ENCODE assay signal across 9 mouse cellular contexts in the genomic region with DNA sequence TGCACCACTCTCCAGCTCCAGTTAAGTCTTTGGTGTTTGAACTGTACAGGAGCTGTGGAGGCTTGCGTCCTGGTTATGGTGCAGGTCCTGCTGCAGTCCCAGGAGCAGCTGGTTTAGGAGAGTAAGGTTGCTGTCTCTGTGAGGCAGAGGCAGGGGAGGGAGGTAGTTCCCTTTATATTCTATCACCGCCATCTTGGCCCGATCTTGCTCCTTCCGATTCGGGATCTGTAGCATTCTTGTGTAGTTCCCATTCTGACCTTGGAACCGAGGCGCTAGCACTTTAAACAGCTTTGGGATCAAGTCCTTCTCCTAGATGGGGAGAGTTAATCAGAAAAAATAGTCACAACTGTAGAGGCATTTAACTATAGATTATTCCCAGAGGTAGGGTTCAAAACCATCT. TPM values are rescaled to one million over a fixed set of nuclear protein-coding genes. Genes with fewer than 3 reads are reported as not detected.
A peak's percentile ranks its signal among the peaks of the same experiment; 100 is the strongest.
DNase-seq lines count a peak whose midpoint lies in the region; ATAC-seq and TF ChIP-seq lines count a peak whose summit lies in the region.
"Had no signal": no experiment of that assay in that cellular context is flagged by ENCODE, and none has a peak within 500 bp of the region (broad histone marks: within the 10 kb centered on the region; RNA-seq: fewer than 3 reads in every experiment).

No protein-coding gene starts in this region.

- peaks cover 14% of the 10 kb centered on the region for H3K79me2 ChIP-seq in CH12.LX (replicated peaks; ENCODE audit: control insufficient read depth, extremely low read depth, insufficient read depth, poor library complexity, severe bottlenecking)

- no peak for TF ChIP-seq RAD21 in CH12.LX (IDR thresholded peaks at IDR 0.05; ENCODE audit: low read depth, low read length)

- peaks cover 13 to 36% of the 10 kb centered on the region in 2 experiments for H3K36me3 ChIP-seq in CH12.LX (replicated peaks in 1 of 2; ENCODE audit: control insufficient read depth in 1 of 2, insufficient read depth in 1 of 2, low read length in 1 of 2)
- peaks cover 26% of the 10 kb centered on the region for H3K36me3 ChIP-seq in forebrain, embryonic 12.5 days (replicated peaks)
- peaks cover 10% of the 10 kb centered on the region for H3K36me3 ChIP-seq in liver, embryonic 14.5 days (replicated peaks; ENCODE audit: control insufficient read depth, insufficient read depth, low read depth)

- TF ChIP-seq POLR2A in CH12.LX (IDR thresholded peaks at IDR 0.05; ENCODE audit: low read depth, low read length): no peak; the same call in 1 of the 2 replicates

- WGBS in forebrain, embryonic 12.5 days: 79% methylated on average over 7 of the region's 7 CpGs
- 56% methylated on average over 7 of the region's 7 CpGs for WGBS in liver, embryonic 14.5 days (ENCODE audit: insufficient replicate concordance)

- peak overlapping the region; percentile 91 for H3K4me3 ChIP-seq in gastrocnemius, adult 2 months
- peak overlapping the region; percentile 78 to 91 (median 89) for H3K4me3 ChIP-seq in CH12.LX (replicated peaks in 1 of 3; ENCODE audit: low read depth in 2 of 3, low read length in 2 of 3, poor library complexity in 1 of 3)
- H3K4me3 ChIP-seq in forebrain, embryonic 12.5 days (replicated peaks): peak overlapping the region; percentile 74
- H3K4me3 ChIP-seq in liver, embryonic 14.5 days (ENCODE audit: insufficient read depth in 1 of 2, low read depth in 2 of 2, low read length in 2 of 2): peak overlapping the region; percentile 81 to 96

- H3K9me3 ChIP-seq in CH12.LX (replicated peaks; ENCODE audit: low read length): peaks cover 4% of the 10 kb centered on the region
- H3K9me3 ChIP-seq in forebrain, embryonic 12.5 days: no peaks in the 10 kb centered on the region
- no peaks in the 10 kb centered on the region for H3K9me3 ChIP-seq in liver, embryonic 14.5 days (ENCODE audit: control insufficient read depth, low read length)

- intact Hi-C loops in gastrocnemius, adult 2 months (cut with DNase I): loop anchor here (2.0 to 10.0 kb wide), 3 partner anchors 73 to 255 kb away; partner anchors contain the start of genes Dnhd1, Ilk, Rrp8 and Smpd1

- peaks cover 0 to 28% of the 10 kb centered on the region in 2 experiments; a peak in 3 of 4 replicates for H3K4me1 ChIP-seq in CH12.LX (ENCODE audit: control insufficient read depth in 1 of 2, insufficient read depth in 2 of 2)
- H3K4me1 ChIP-seq in forebrain, embryonic 12.5 days: peaks cover 13% of the 10 kb centered on the region
- H3K4me1 ChIP-seq in liver, embryonic 14.5 days (replicated peaks; ENCODE audit: control insufficient read depth in 2 of 2, insufficient read depth in 2 of 2, low read length in 1 of 2): peaks cover 4 to 18% of the 10 kb centered on the region in 2 experiments

- H3K4me2 ChIP-seq in CH12.LX (ENCODE audit: insufficient read depth, low read depth, poor library complexity, severe bottlenecking): peak overlapping the region; percentile 44
- peak overlapping the region; percentile 73 for H3K4me2 ChIP-seq in forebrain, embryonic 12.5 days
- peak overlapping the region; percentile 91 for H3K4me2 ChIP-seq in liver, embryonic 14.5 days (ENCODE audit: low read depth)

- TF ChIP-seq EP300 in CH12.LX (IDR thresholded peaks at IDR 0.05; ENCODE audit: low read length): no peak
- no peak for TF ChIP-seq EP300 in liver, embryonic 14.5 days (IDR thresholded peaks at IDR 0.05; ENCODE audit: low read depth)

- ATAC-seq in forebrain, embryonic 12.5 days (ENCODE audit: low FRiP score): no peak
- no peak for ATAC-seq in liver, embryonic 14.5 days (ENCODE audit: insufficient read depth)

- in situ Hi-C loops in CH12.LX (cut with MboI; ENCODE audit: low pct_ligation_motif_present, low pct_unique_long_range_greater_than_20kb, low sequenced_read_pairs): loop anchor here (5.0 to 10.0 kb wide), 2 partner anchors 68 to 165 kb away; partner anchors contain the start of genes Arfip2, Gm45799, Taf10 and Timm10b

- H3K27me3 ChIP-seq in CH12.LX (replicated peaks): no peaks in the 10 kb centered on the region
- H3K27me3 ChIP-seq in forebrain, embryonic 12.5 days: no peaks in the 10 kb centered on the region
- H3K27me3 ChIP-seq in liver, embryonic 14.5 days (ENCODE audit: control insufficient read depth, insufficient read depth, low read length): no peaks in the 10 kb centered on the region
- H3K27me3 ChIP-seq: Patski had no signal

- no peak for DNase-seq in gastrocnemius, adult 2 months
- no peak for DNase-seq in gastrocnemius, adult 18-20 months (ENCODE audit: low spot score)
- DNase-seq in CH12.LX (ENCODE audit: extremely low read depth): peak; percentile 56
- no peak for DNase-seq in liver, embryonic 14.5 days (ENCODE audit: low read depth in 3 of 3, low spot score in 3 of 3)
- DNase-seq in spleen, adult 18-20 months: no peak
- no peak for DNase-seq in urinary bladder, adult 18-20 months (ENCODE audit: low spot score in 2 of 2)
- DNase-seq in layer of hippocampus, adult 8-10 months (ENCODE audit: low spot score in 2 of 2): no peak

- peak overlapping the region; percentile 98 for H3K27ac ChIP-seq in gastrocnemius, adult 2 months
- H3K27ac ChIP-seq in CH12.LX (ENCODE audit: insufficient read depth, low read depth): no peak overlapping the region
- no peak overlapping the region for H3K27ac ChIP-seq in forebrain, embryonic 12.5 days
- no peak overlapping the region for H3K27ac ChIP-seq in liver, embryonic 14.5 days

- TF ChIP-seq CTCF in gastrocnemius, adult 2 months (IDR thresholded peaks at IDR 0.05): no peak
- no peak for TF ChIP-seq CTCF in CH12.LX (conservative IDR thresholded peaks at IDR 0.05 in 1 of 2, IDR thresholded peaks at IDR 0.05 in 1 of 2; ENCODE audit: low read depth in 2 of 2, low read length in 2 of 2)
- TF ChIP-seq CTCF in liver, embryonic 14.5 days (IDR thresholded peaks at IDR 0.05; ENCODE audit: low read depth): no peak

- dilution Hi-C loops in CH12.LX (cut with MboI; ENCODE audit: extremely low pct_ligation_motif_present, extremely low pct_unique_long_range_greater_than_20kb, low sequenced_read_pairs): no loop called here

- peak overlapping the region; percentile 83 for H3K9ac ChIP-seq in CH12.LX (ENCODE audit: insufficient read depth, low read depth)
- H3K9ac ChIP-seq in forebrain, embryonic 12.5 days: peak overlapping the region; percentile 93
- peak overlapping the region; percentile 98 for H3K9ac ChIP-seq in liver, embryonic 14.5 days (replicated peaks)

TF ChIP-seq in CH12.LX, 34 proteins besides CTCF, POLR2A, EP300 and RAD21:
- TF ChIP-seq SIN3A (IDR thresholded peaks at IDR 0.05; ENCODE audit: low read length): peak; percentile 45; the same call in 1 of the 2 replicates
- 0 out of 2 replicates have a peak, but pooled peaks have one; percentile 20 for TF ChIP-seq MXI1 (IDR thresholded peaks at IDR 0.05; ENCODE audit: low read depth, low read length)
- TF ChIP-seq RCOR1 (conservative IDR thresholded peaks at IDR 0.05; ENCODE audit: low read depth, low read length): no peak
- peak; percentile 29; the same call in 1 of the 2 replicates for TF ChIP-seq CHD1 (IDR thresholded peaks at IDR 0.05; ENCODE audit: low read depth, low read length)
- no peak for TF ChIP-seq CHD2 (IDR thresholded peaks at IDR 0.05; ENCODE audit: low read length)

RNA-seq across cellular contexts. Expression of gene Mrpl17, which starts 1.1 kb away (rescaled TPM):
- 100 to 1,000 TPM; 108 to 112 TPM for total RNA-seq in gastrocnemius, adult 2 months (2021)
- 100 to 1,000 TPM; 103 to 104 TPM for total RNA-seq in gastrocnemius, adult 18-20 months (2021)
- 306 and 329 TPM in 2 replicates for total RNA-seq in CH12.LX (2012; rRNA removed)
- 451 and 525 TPM in 2 replicates for total RNA-seq in CH12.LX (2014; rRNA removed)
- 379 and 399 TPM in 2 replicates for polyA plus RNA-seq in CH12.LX (2012; ENCODE audit: insufficient read length, low read depth)
- polyA plus RNA-seq in forebrain, embryonic 12.5 days (2016; fragmentation: Nextera tagmentation; extraction: Ambion mirVana): 231 and 236 TPM in 2 replicates
- polyA plus RNA-seq in liver, embryonic 14.5 days (2012; rRNA removed): 36.4 and 136 TPM in 2 replicates
- polyA plus RNA-seq in liver, embryonic 14.5 days (2014; fragmentation: Nextera tagmentation; extraction: Ambion mirVana): 216 and 222 TPM in 2 replicates
- 100 to 1,000 TPM in 2 of 4 experiments, 10 to 100 TPM in 2; 91.3 to 108 (median 100) TPM for total RNA-seq in layer of hippocampus, adult 8-10 months (2022)

RNA-seq across cellular contexts. Expression of gene Dchs1, which starts 22.4 kb away (rescaled TPM):
- total RNA-seq in gastrocnemius, adult 2 months (2021): 1 to 10 TPM; 2.1 to 5.0 TPM
- 1 to 10 TPM; 2.1 to 3.7 TPM for total RNA-seq in gastrocnemius, adult 18-20 months (2021)
- 0.04 TPM in 1 of 2 replicates, not detected in the other for total RNA-seq in CH12.LX (2012; rRNA removed)
- not detected in 2 replicates for total RNA-seq in CH12.LX (2014; rRNA removed)
- 0.03 TPM in 1 of 2 replicates, not detected in the other for polyA plus RNA-seq in CH12.LX (2012; ENCODE audit: insufficient read length, low read depth)
- 22.9 and 25.0 TPM in 2 replicates for polyA plus RNA-seq in forebrain, embryonic 12.5 days (2016; fragmentation: Nextera tagmentation; extraction: Ambion mirVana)
- 0.57 and 0.71 TPM in 2 replicates for polyA plus RNA-seq in liver, embryonic 14.5 days (2012; rRNA removed)
- 0.48 and 0.62 TPM in 2 replicates for polyA plus RNA-seq in liver, embryonic 14.5 days (2014; fragmentation: Nextera tagmentation; extraction: Ambion mirVana)
- total RNA-seq in layer of hippocampus, adult 8-10 months (2022): 10 to 100 TPM; 11.6 to 13.1 (median 12.1) TPM
- polyA plus RNA-seq: Patski had no signal

RNA-seq across cellular contexts. Expression of gene Tpp1, which starts 57.8 kb away (rescaled TPM):
- 10 to 100 TPM; 42.3 to 45.8 TPM for total RNA-seq in gastrocnemius, adult 2 months (2021)
- 10 to 100 TPM; 41.7 to 52.2 TPM for total RNA-seq in gastrocnemius, adult 18-20 months (2021)
- 25.1 and 29.9 TPM in 2 replicates for total RNA-seq in CH12.LX (2012; rRNA removed)
- total RNA-seq in CH12.LX (2014; rRNA removed): 13.8 and 19.1 TPM in 2 replicates
- polyA plus RNA-seq in CH12.LX (2012; ENCODE audit: insufficient read length, low read depth): 45.4 and 49.1 TPM in 2 replicates
- polyA plus RNA-seq in forebrain, embryonic 12.5 days (2016; fragmentation: Nextera tagmentation; extraction: Ambion mirVana): 45.8 and 48.3 TPM in 2 replicates
- polyA plus RNA-seq in liver, embryonic 14.5 days (2012; rRNA removed): 34.1 and 41.9 TPM in 2 replicates
- polyA plus RNA-seq in liver, embryonic 14.5 days (2014; fragmentation: Nextera tagmentation; extraction: Ambion mirVana): 55.2 and 60.7 TPM in 2 replicates
- total RNA-seq in layer of hippocampus, adult 8-10 months (2022): 100 to 1,000 TPM in 1 of 4 experiments, 10 to 100 TPM in 3; 62.3 to 111 (median 75.7) TPM
